Mouse (Mus musculus): Measurements from ENCODE around the gene Otud7b. TPM values are rescaled to one million over a fixed set of nuclear protein-coding genes. Genes with fewer than 3 reads are reported as not detected.

Gene Otud7b
- polyA plus RNA-seq, 2 experiments, result 14.3 to 20.9 TPM

- 49% methylated on average over 3 of the region's 3 CpGs for WGBS
These were observed 25.6 kb upstream of the Otud7b start for GRCm38 (mm10) chr3:96078711-96079110.

DNA sequence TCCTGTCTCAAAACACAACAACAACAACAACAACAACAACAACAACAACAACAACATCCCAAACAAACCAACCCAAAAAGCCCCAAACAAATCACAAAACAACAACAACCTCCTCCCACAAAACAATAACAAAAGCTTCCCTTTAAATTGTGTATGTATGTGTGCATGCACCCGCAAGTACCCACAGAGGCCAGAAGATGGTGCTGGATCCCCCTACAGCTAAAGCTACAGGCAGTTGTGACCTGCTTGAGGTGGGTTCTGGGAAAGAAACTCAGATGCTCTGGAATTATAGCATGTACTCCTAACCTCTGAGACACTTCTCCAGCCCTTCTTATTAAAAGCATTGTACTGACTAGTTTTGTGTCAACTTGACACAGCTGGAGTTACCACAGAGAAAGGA, 23.3 kb upstream of the Otud7b start:
- ATAC-seq (ENCODE audit: low FRiP score, low read depth) (no peak), DNase-seq (ENCODE audit: low spot score) (peak; percentile 15)
- no peaks in the 10 kb centered on the region for H3K36me3 ChIP-seq (ENCODE audit: control insufficient read depth, insufficient read depth, low read length)
- no peaks in the 10 kb centered on the region for H3K4me1 ChIP-seq (ENCODE audit: control insufficient read depth, insufficient read depth, low read length)
- TF ChIP-seq POLR2A (IDR thresholded peaks at IDR 0.05; ENCODE audit: borderline replicate concordance, extremely low read depth, insufficient read depth, insufficient read length), result no peak
- 70% methylated on average over 1 of the region's 1 CpGs for WGBS
- no peak overlapping the region for H3K27ac ChIP-seq (replicated peaks; ENCODE audit: low read depth, low read length)
- no peak overlapping the region for H3K9ac ChIP-seq (ENCODE audit: low read depth, low read length, severe bottlenecking)
- H3K4me2 ChIP-seq (replicated peaks; ENCODE audit: low read depth, low read length, severe bottlenecking), result no peak overlapping the region
- H3K27me3 ChIP-seq (ENCODE audit: control insufficient read depth, insufficient read depth, low read length), result no peaks in the 10 kb centered on the region
- no peaks in the 10 kb centered on the region for H3K9me3 ChIP-seq (ENCODE audit: control insufficient read depth, low read length)
- H3K4me3 ChIP-seq (replicated peaks; ENCODE audit: low read length), result no peak overlapping the region

More at GRCm38 (mm10) chr3:96078711-96079110, 25.6 kb upstream of the Otud7b start:
- no peak for TF ChIP-seq POLR2A (IDR thresholded peaks at IDR 0.05; ENCODE audit: borderline replicate concordance, extremely low read depth, insufficient read depth, insufficient read length)
- Histone ChIP-seq H3K9ac (ENCODE audit: low read depth, low read length, severe bottlenecking) (no peak overlapping the region), H3K36me3 (ENCODE audit: control insufficient read depth, insufficient read depth, low read length) (no peaks in the 10 kb centered on the region), H3K27ac (replicated peaks; ENCODE audit: low read depth, low read length) (no peak overlapping the region), H3K4me1 (ENCODE audit: control insufficient read depth, insufficient read depth, low read length) (no peaks in the 10 kb centered on the region), H3K4me2 (replicated peaks; ENCODE audit: low read depth, low read length, severe bottlenecking) (no peak overlapping the region), H3K9me3 (ENCODE audit: control insufficient read depth, low read length) (no peaks in the 10 kb centered on the region), H3K27me3 (ENCODE audit: control insufficient read depth, insufficient read depth, low read length) (no peaks in the 10 kb centered on the region), H3K4me3 (replicated peaks; ENCODE audit: low read length) (no peak overlapping the region)
- no peak for DNase-seq (ENCODE audit: low spot score)
- ATAC-seq (ENCODE audit: low FRiP score, low read depth), result no peak

DNA sequence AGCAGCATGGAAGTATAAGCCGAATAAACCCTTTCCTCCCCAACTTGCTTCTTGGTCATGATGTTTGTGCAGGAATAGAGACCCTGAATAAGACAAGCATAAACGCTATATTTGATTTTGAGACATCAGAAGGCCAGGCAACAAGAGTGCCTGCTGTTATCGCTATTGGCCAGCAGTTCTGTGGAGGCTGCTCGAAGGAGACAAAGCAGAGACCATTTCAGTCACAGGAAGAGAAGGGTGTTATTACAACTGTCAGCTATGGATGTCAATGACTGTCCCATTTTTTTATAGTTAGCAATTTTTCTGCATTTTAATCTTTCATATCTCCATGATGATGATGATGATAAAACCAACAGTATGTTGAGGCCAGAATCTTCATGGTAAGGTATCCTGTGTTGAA, 22.7 kb upstream of the Otud7b start:
- Histone ChIP-seq H3K36me3 (ENCODE audit: control insufficient read depth, insufficient read depth, low read length) (no peaks in the 10 kb centered on the region), H3K27ac (replicated peaks; ENCODE audit: low read depth, low read length) (no peak overlapping the region), H3K4me2 (replicated peaks; ENCODE audit: low read depth, low read length, severe bottlenecking) (no peak overlapping the region), H3K9ac (ENCODE audit: low read depth, low read length, severe bottlenecking) (no peak overlapping the region), H3K27me3 (ENCODE audit: control insufficient read depth, insufficient read depth, low read length) (no peaks in the 10 kb centered on the region), H3K4me1 (ENCODE audit: control insufficient read depth, insufficient read depth, low read length) (no peaks in the 10 kb centered on the region), H3K9me3 (ENCODE audit: control insufficient read depth, low read length) (no peaks in the 10 kb centered on the region), H3K4me3 (replicated peaks; ENCODE audit: low read length) (no peak overlapping the region)
- no peak for TF ChIP-seq POLR2A (IDR thresholded peaks at IDR 0.05; ENCODE audit: borderline replicate concordance, extremely low read depth, insufficient read depth, insufficient read length)
- 87% methylated on average over 4 of the region's 4 CpGs for WGBS
- ATAC-seq (ENCODE audit: low FRiP score, low read depth) (no peak), DNase-seq (ENCODE audit: low spot score) (no peak)

DNA sequence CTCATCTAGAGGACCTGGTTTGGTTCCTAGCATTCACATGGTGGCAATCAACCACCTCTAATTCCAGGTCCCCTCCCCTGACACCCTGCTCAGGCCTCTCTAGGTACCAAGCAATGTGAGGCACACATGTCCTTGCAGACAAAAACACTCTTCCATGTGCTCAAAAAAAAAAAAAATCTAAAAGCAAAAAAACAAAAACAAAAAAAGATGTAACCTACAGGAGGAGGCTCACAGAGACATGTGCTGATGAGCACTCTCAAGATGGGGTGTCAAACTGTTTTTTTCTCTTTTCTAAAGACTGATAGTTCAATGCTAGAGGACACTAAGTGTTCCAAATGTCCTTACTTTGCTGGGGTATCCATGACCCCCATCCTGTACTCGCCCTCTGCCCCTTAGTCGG, 22.2 kb upstream of the Otud7b start:
- Histone ChIP-seq H3K4me2 (replicated peaks; ENCODE audit: low read depth, low read length, severe bottlenecking) (no peak overlapping the region), H3K27ac (replicated peaks; ENCODE audit: low read depth, low read length) (no peak overlapping the region), H3K27me3 (ENCODE audit: control insufficient read depth, insufficient read depth, low read length) (no peaks in the 10 kb centered on the region), H3K4me3 (replicated peaks; ENCODE audit: low read length) (no peak overlapping the region), H3K4me1 (ENCODE audit: control insufficient read depth, insufficient read depth, low read length) (no peaks in the 10 kb centered on the region), H3K36me3 (ENCODE audit: control insufficient read depth, insufficient read depth, low read length) (no peaks in the 10 kb centered on the region), H3K9me3 (ENCODE audit: control insufficient read depth, low read length) (no peaks in the 10 kb centered on the region), H3K9ac (ENCODE audit: low read depth, low read length, severe bottlenecking) (no peak overlapping the region)
- TF ChIP-seq POLR2A (IDR thresholded peaks at IDR 0.05; ENCODE audit: borderline replicate concordance, extremely low read depth, insufficient read depth, insufficient read length), result no peak
- DNase-seq (ENCODE audit: low spot score) (no peak), ATAC-seq (ENCODE audit: low FRiP score, low read depth) (no peak)
- 77% methylated on average over 2 of the region's 2 CpGs for WGBS

DNA sequence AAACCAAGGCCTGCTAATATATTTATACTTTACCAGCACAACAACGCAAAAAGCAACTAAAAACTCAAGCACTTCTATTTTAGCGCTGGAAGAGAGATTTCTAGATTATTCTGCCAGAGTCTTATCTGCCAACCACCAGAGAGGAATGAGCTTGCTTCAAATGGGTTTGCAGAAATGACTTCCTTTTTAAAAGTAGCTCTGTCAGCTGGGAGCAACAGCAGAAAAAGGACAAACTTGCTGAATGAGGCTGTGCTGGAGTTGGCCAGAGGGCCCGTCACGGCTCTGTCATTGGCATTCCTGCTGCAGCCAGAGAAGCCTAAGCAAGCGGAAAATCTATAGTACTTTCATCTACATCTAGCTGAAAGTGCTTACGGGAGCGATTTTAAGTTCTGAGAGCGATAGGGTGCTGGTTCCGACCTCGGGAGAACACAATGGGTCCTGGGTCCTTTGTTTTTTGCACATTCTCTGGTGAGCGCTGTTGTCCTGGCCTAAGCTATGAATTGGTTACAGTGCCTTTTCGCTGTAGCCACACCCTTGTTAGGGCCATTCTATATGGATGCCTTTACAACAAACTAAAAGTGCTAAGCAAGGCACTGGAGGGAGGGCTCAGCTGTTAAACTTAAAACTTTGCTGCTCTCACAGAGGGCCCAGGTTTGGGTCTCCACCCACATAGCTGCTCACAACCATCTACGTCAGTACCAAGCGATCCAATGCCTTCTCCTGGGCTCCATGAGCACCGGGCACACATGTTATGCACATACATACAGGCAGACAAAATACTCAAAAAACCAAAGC, 21.4 kb upstream of the Otud7b start:
- Histone ChIP-seq H3K4me1 (ENCODE audit: control insufficient read depth, insufficient read depth, low read length) (no peaks in the 10 kb centered on the region), H3K4me3 (replicated peaks; ENCODE audit: low read length) (no peak overlapping the region), H3K36me3 (ENCODE audit: control insufficient read depth, insufficient read depth, low read length) (no peaks in the 10 kb centered on the region), H3K4me2 (replicated peaks; ENCODE audit: low read depth, low read length, severe bottlenecking) (no peak overlapping the region), H3K27me3 (ENCODE audit: control insufficient read depth, insufficient read depth, low read length) (no peaks in the 10 kb centered on the region), H3K27ac (replicated peaks; ENCODE audit: low read depth, low read length) (no peak overlapping the region), H3K9ac (ENCODE audit: low read depth, low read length, severe bottlenecking) (no peak overlapping the region; the same call in 1 of the 2 replicates), H3K9me3 (ENCODE audit: control insufficient read depth, low read length) (no peaks in the 10 kb centered on the region)
- 79% methylated on average over 15 of the region's 15 CpGs for WGBS
- TF ChIP-seq POLR2A (IDR thresholded peaks at IDR 0.05; ENCODE audit: borderline replicate concordance, extremely low read depth, insufficient read depth, insufficient read length), result no peak
- no peak for ATAC-seq (ENCODE audit: low FRiP score, low read depth)
- DNase-seq (ENCODE audit: low spot score), result no peak

All from limb, embryonic 14.5 days (tissue).